Mouse (Mus musculus): ENCODE data around the gene Klf2.

DNA sequence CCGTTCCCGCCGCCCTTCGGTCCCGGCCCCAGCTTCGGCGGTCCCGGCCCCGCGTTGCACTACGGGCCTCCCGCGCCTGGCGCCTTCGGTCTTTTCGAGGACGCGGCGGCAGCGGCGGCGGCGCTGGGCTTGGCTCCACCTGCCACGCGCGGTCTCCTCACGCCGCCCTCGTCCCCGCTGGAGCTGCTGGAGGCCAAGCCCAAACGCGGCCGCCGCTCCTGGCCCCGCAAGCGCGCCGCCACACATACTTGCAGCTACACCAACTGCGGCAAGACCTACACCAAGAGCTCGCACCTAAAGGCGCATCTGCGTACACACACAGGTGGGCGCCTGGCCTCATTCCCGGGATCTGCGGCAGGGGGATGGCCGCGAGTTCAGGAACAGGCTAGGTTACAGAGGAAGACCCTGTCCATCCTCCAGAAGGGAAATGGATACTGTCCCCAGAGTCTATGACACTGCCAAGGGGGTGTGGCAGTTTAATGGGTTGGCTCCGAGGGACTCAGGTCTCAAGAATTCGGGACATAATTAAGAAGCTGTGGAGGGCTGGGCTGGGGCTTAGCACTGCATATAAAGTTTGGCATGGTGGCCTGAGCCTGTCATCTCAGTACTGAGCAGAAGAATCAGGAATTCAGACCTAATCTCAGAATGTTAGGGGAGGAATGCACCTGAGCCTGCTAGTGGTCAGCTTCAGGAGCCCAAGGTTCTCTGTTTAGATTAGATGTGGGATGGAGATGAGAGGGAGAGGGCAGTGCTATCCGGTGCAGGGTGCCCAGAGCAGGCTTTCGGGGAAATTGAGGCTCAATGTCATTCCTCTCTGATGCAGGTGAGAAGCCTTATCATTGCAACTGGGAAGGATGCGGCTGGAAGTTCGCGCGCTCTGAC, 1.3 kb downstream of the Klf2 start:
- TF ChIP-seq TBP (conservative IDR thresholded peaks at IDR 0.05; ENCODE audit: low read depth, low read length) = no peak
- no peak for TF ChIP-seq CTCF (conservative IDR thresholded peaks at IDR 0.05 in 1 of 2, IDR thresholded peaks at IDR 0.05 in 1 of 2; ENCODE audit: low read depth in 2 of 2, low read length in 2 of 2)
- no peak for TF ChIP-seq EP300 (IDR thresholded peaks at IDR 0.05; ENCODE audit: low read length)
- TF ChIP-seq NELFE (IDR thresholded peaks at IDR 0.05; ENCODE audit: low read depth, low read length) = no peak
- TF ChIP-seq POLR2AphosphoS2 (IDR thresholded peaks at IDR 0.05; ENCODE audit: low read depth, low read length) = no peak
- no peak for TF ChIP-seq MAFK (IDR thresholded peaks at IDR 0.05; ENCODE audit: insufficient replicate concordance, low read length)
- no peak for TF ChIP-seq POLR2A (IDR thresholded peaks at IDR 0.05; ENCODE audit: low read depth, low read length)
- TF ChIP-seq USF1 (IDR thresholded peaks at IDR 0.05; ENCODE audit: low read depth, low read length) = no peak
- TF ChIP-seq HCFC1 (IDR thresholded peaks at IDR 0.05; ENCODE audit: low read depth, low read length) = no peak

All from CH12.LX (cell line).